Mouse (Mus musculus) lung, embryonic 15.5 days (tissue): ENCODE results near the gene Nr1h4. TPM values are rescaled to one million over a fixed set of nuclear protein-coding genes. Genes with fewer than 3 reads are reported as not detected.

Source experiments
- ATAC-seq: fragments of 200-750 bp; cut with Nextera tagmentation; 2 replicates; pipeline ENCODE4 v1.8.0; 2017; ENCODE audit warnings: moderate number of reproducible peaks, borderline replicate concordance; ENCODE audit not compliant: low FRiP score, low TSS enrichment; ENCODE audit errors: extremely low read depth
- H3K27ac ChIP-seq: fragments of 300-500 bp; sonication (generic); 2 replicates; pipeline ENCODE4 v1.5.1; 2015; ENCODE audit warnings: moderate library complexity, mild to moderate bottlenecking, inconsistent platforms
- H3K27me3 ChIP-seq: fragments of 300-500 bp; sonication (generic); 2 replicates; pipeline ENCODE4 v1.6.1; 2015; ENCODE audit warnings: inconsistent platforms
- H3K36me3 ChIP-seq: fragments of 300-500 bp; sonication (generic); 2 replicates; pipeline ENCODE4 v1.6.1; 2015; ENCODE audit warnings: inconsistent platforms
- H3K4me1 ChIP-seq: fragments of 300-500 bp; sonication (generic); 2 replicates; pipeline ENCODE4 v1.6.1; 2015; ENCODE audit warnings: inconsistent platforms
- H3K4me2 ChIP-seq: fragments of 300-500 bp; sonication (generic); 2 replicates; pipeline ENCODE4 v1.6.1; 2015; ENCODE audit warnings: inconsistent platforms, mild to moderate bottlenecking, moderate library complexity
- H3K4me3 ChIP-seq: fragments of 300-500 bp; sonication (generic); 2 replicates; pipeline ENCODE4 v1.5.1; 2015; ENCODE audit warnings: mild to moderate bottlenecking, inconsistent platforms
- H3K9ac ChIP-seq: fragments of 300-500 bp; sonication (generic); 2 replicates; pipeline ENCODE4 v1.6.1; 2015; ENCODE audit warnings: inconsistent platforms
- H3K9me3 ChIP-seq: fragments of 300-500 bp; sonication (generic); 2 replicates; pipeline ENCODE4 v1.6.1; 2016; ENCODE audit warnings: inconsistent platforms
- WGBS: fragments of 180-500 bp; shearing (Covaris S2); methylation state at CpG from one replicate; pipeline ENCODE4 v1.1.7; 2015; 5-methylcytosine and 5-hydroxymethylcytosine counted together
- polyA plus RNA-seq: library from polyadenylated mRNA; unstranded; fragments of >200 nt; fragmentation: Nextera tagmentation; extraction: Ambion mirVana; gene quantifications from 2 replicates; pipeline ENCODE4 v1.2.1, GENCODE M21; 2015

Nr1h4 gene
- polyA plus RNA-seq, 1 experiment from 2014 or later: 0.16 TPM

- Histone ChIP-seq H3K27ac (no peak overlapping the region), H3K4me2 (no peak overlapping the region), H3K4me3 (no peak overlapping the region), H3K36me3 (no peaks in the 10 kb centered on the region), H3K9ac (no peak overlapping the region), H3K9me3 (no peaks in the 10 kb centered on the region), H3K27me3 (no peaks in the 10 kb centered on the region), H3K4me1 (no peaks in the 10 kb centered on the region)
- ATAC-seq: no peak
- WGBS: 61% methylated on average over 4 of the region's 4 CpGs
Measured at GRCm38 (mm10) chr10:89464760-89465405, 68.5 kb downstream of the Nr1h4 start.

- Histone ChIP-seq H3K4me3 (no peak overlapping the region), H3K4me1 (no peaks in the 10 kb centered on the region), H3K27me3 (no peaks in the 10 kb centered on the region), H3K9me3 (no peaks in the 10 kb centered on the region), H3K36me3 (no peaks in the 10 kb centered on the region), H3K4me2 (no peak overlapping the region), H3K27ac (no peak overlapping the region), H3K9ac (no peak overlapping the region)
- WGBS: 68% methylated on average over 11 of the region's 11 CpGs
- ATAC-seq: no peak
Measured at GRCm38 (mm10) chr10:89462890-89463289, 70.5 kb downstream of the Nr1h4 start.

- H3K4me1 ChIP-seq: no peaks in the 10 kb centered on the region
- H3K36me3 ChIP-seq: no peaks in the 10 kb centered on the region
- 0 out of 2 replicates have a peak, but pooled peaks have one; percentile 55 for ATAC-seq
- H3K9ac ChIP-seq: no peak overlapping the region
- no peaks in the 10 kb centered on the region for H3K9me3 ChIP-seq
- 15% methylated on average over 14 of the region's 14 CpGs for WGBS
- no peaks in the 10 kb centered on the region for H3K27me3 ChIP-seq
- H3K4me2 ChIP-seq: peak overlapping the region; percentile 41; the same call in 1 of the 2 replicates
- H3K27ac ChIP-seq: no peak overlapping the region
- 0 out of 2 replicates have a peak overlapping the region, but pooled peaks have one; percentile 15 for H3K4me3 ChIP-seq
Measured at GRCm38 (mm10) chr10:89461856-89462507, 71.4 kb downstream of the Nr1h4 start.

- H3K4me3 ChIP-seq: no peak overlapping the region
Measured at GRCm38 (mm10) chr10:89460972-89461371, 72.4 kb downstream of the Nr1h4 start.

GRCm38 (mm10) chr10:89458770-89459169 is 74.6 kb downstream of the Nr1h4 start:
- no peak overlapping the region for H3K4me2 ChIP-seq
- 59% methylated on average over 3 of the region's 3 CpGs for WGBS
- no peaks in the 10 kb centered on the region for H3K27me3 ChIP-seq
- H3K9me3 ChIP-seq: no peaks in the 10 kb centered on the region
- no peak for ATAC-seq
- no peak overlapping the region for H3K27ac ChIP-seq
- H3K36me3 ChIP-seq: no peaks in the 10 kb centered on the region
- no peak overlapping the region for H3K9ac ChIP-seq
- H3K4me1 ChIP-seq: no peaks in the 10 kb centered on the region
- no peak overlapping the region for H3K4me3 ChIP-seq

More at GRCm38 (mm10) chr10:89460972-89461371, 72.4 kb downstream of the Nr1h4 start:
- no peak overlapping the region for H3K4me2 ChIP-seq
- no peaks in the 10 kb centered on the region for H3K9me3 ChIP-seq
- 88% methylated on average over 11 of the region's 11 CpGs for WGBS
- no peak overlapping the region for H3K9ac ChIP-seq
- H3K36me3 ChIP-seq: no peaks in the 10 kb centered on the region
- H3K4me1 ChIP-seq: no peaks in the 10 kb centered on the region
- ATAC-seq: no peak
- H3K27me3 ChIP-seq: no peaks in the 10 kb centered on the region
- H3K27ac ChIP-seq: no peak overlapping the region

GRCm38 (mm10) chr10:89453794-89454193 is 79.6 kb downstream of the Nr1h4 start:
- no peaks in the 10 kb centered on the region for H3K27me3 ChIP-seq
- H3K27ac ChIP-seq: no peak overlapping the region
- H3K4me1 ChIP-seq: no peaks in the 10 kb centered on the region
- no peak overlapping the region for H3K4me2 ChIP-seq
- H3K36me3 ChIP-seq: no peaks in the 10 kb centered on the region
- no peak overlapping the region for H3K4me3 ChIP-seq
- H3K9me3 ChIP-seq: no peaks in the 10 kb centered on the region
- 66% methylated on average over 3 of the region's 3 CpGs for WGBS
- H3K9ac ChIP-seq: no peak overlapping the region
- no peak for ATAC-seq

GRCm38 (mm10) chr10:89453068-89453641 is 80.2 kb downstream of the Nr1h4 start:
- H3K36me3 ChIP-seq: no peaks in the 10 kb centered on the region
- no peak overlapping the region for H3K4me2 ChIP-seq
- no peaks in the 10 kb centered on the region for H3K9me3 ChIP-seq
- no peaks in the 10 kb centered on the region for H3K4me1 ChIP-seq
- H3K27me3 ChIP-seq: no peaks in the 10 kb centered on the region
- H3K27ac ChIP-seq: no peak overlapping the region
- WGBS: 84% methylated on average over 15 of the region's 15 CpGs
- no peak overlapping the region for H3K9ac ChIP-seq
- no peak overlapping the region for H3K4me3 ChIP-seq
- no peak for ATAC-seq

- H3K27me3 ChIP-seq: no peaks in the 10 kb centered on the region
- H3K4me1 ChIP-seq: no peaks in the 10 kb centered on the region
- H3K4me3 ChIP-seq: no peak overlapping the region
- no peaks in the 10 kb centered on the region for H3K36me3 ChIP-seq
- no peak overlapping the region for H3K27ac ChIP-seq
- ATAC-seq: no peak
- H3K4me2 ChIP-seq: no peak overlapping the region
- WGBS: 46% methylated on average over 10 of the region's 10 CpGs
- no peak overlapping the region for H3K9ac ChIP-seq
- no peaks in the 10 kb centered on the region for H3K9me3 ChIP-seq
Measured at GRCm38 (mm10) chr10:89450411-89450810, 83.0 kb downstream of the Nr1h4 start.

GRCm38 (mm10) chr10:89444381-89444780 is 89.0 kb downstream of the Nr1h4 start:
- ATAC-seq: no peak
- WGBS: 34% methylated on average over 3 of the region's 3 CpGs
- Histone ChIP-seq H3K27me3 (no peaks in the 10 kb centered on the region), H3K9ac (peak overlapping the region; percentile 67; the same call in 1 of the 2 replicates), H3K27ac (peak overlapping the region; percentile 90), H3K4me3 (peak overlapping the region; percentile 82), H3K4me1 (peaks cover 15% of the 10 kb centered on the region), H3K36me3 (no peaks in the 10 kb centered on the region; the same call in 1 of the 2 replicates), H3K4me2 (peak overlapping the region; percentile 73), H3K9me3 (no peaks in the 10 kb centered on the region)

GRCm38 (mm10) chr10:89443623-89444151 is 89.7 kb downstream of the Nr1h4 start, which contains the start of gene Gas2l3:
Gas2l3 (minus strand) TSS chr10:89443967.
- Histone ChIP-seq H3K27ac (peak within 1 kb of the TSS; percentile 90), H3K27me3 (no peaks in the 10 kb centered on the region), H3K9ac (peak within 1 kb of the TSS; percentile 67), H3K4me1 (peaks cover 15% of the 10 kb centered on the region), H3K4me3 (peak within 1 kb of the TSS; percentile 82), H3K4me2 (peak within 1 kb of the TSS; percentile 73), H3K9me3 (no peaks in the 10 kb centered on the region), H3K36me3 (no peaks in the 10 kb centered on the region; the same call in 1 of the 2 replicates)
- ATAC-seq: peak; percentile 95
- WGBS: under 1% methylated on average over 39 of the region's 39 CpGs

GRCm38 (mm10) chr10:89443115-89443622 is 90.2 kb downstream of the Nr1h4 start:
- Histone ChIP-seq H3K4me1 (peaks cover 15% of the 10 kb centered on the region), H3K27me3 (no peaks in the 10 kb centered on the region), H3K36me3 (no peaks in the 10 kb centered on the region; the same call in 1 of the 2 replicates), H3K9me3 (no peaks in the 10 kb centered on the region), H3K9ac (peak overlapping the region; percentile 67), H3K27ac (peak overlapping the region; percentile 90), H3K4me2 (peak overlapping the region; percentile 73), H3K4me3 (peak overlapping the region; percentile 82)
- ATAC-seq: no peak; the same call in none of the 2 replicates
- WGBS: under 1% methylated on average over 17 of the region's 17 CpGs
